Mouse (Mus musculus) hindbrain, embryonic 15.5 days (tissue): ENCODE measurements around the gene Gucy2d. TPM values are rescaled to one million over a fixed set of nuclear protein-coding genes. Genes with fewer than 3 reads are reported as not detected.

Experiments
- ATAC-seq: fragments of 200-750 bp; cut with Nextera tagmentation; 2 replicates; pipeline ENCODE4 v1.8.0; 2017; ENCODE audit warnings: low read depth, moderate number of reproducible peaks, moderate TSS enrichment; ENCODE audit not compliant: low FRiP score
- H3K27ac ChIP-seq: fragments of 300-500 bp; sonication (generic); replicated peaks from 2 replicates; pipeline ENCODE4 v1.5.1; 2015; ENCODE audit warnings: mild to moderate bottlenecking, inconsistent platforms
- H3K27me3 ChIP-seq: fragments of 300-500 bp; sonication (generic); 2 replicates; pipeline ENCODE4 v1.6.1; 2015; ENCODE audit warnings: control low read depth, inconsistent platforms
- H3K36me3 ChIP-seq: fragments of 300-500 bp; sonication (generic); 2 replicates; pipeline ENCODE4 v1.6.1; 2015; ENCODE audit warnings: control low read depth, inconsistent platforms
- H3K4me1 ChIP-seq: fragments of 300-500 bp; sonication (generic); replicated peaks from 2 replicates; pipeline ENCODE4 v1.6.1; 2015; ENCODE audit warnings: control low read depth, inconsistent platforms
- H3K4me2 ChIP-seq: fragments of 300-500 bp; sonication (generic); 2 replicates; pipeline ENCODE4 v1.6.1; 2015; ENCODE audit warnings: moderate library complexity, mild to moderate bottlenecking, inconsistent platforms
- H3K4me3 ChIP-seq: fragments of 300-500 bp; sonication (generic); 2 replicates; pipeline ENCODE4 v1.5.1; 2015; ENCODE audit warnings: mild to moderate bottlenecking, inconsistent platforms
- H3K9ac ChIP-seq: fragments of 300-500 bp; sonication (generic); 2 replicates; pipeline ENCODE4 v1.6.1; 2015; ENCODE audit warnings: inconsistent platforms
- H3K9me3 ChIP-seq: fragments of 300-500 bp; sonication (generic); 2 replicates; pipeline ENCODE4 v1.6.1; 2016; ENCODE audit warnings: control low read depth, inconsistent platforms
- WGBS: fragments of 180-500 bp; shearing (Covaris S2); methylation state at CpG from one replicate; pipeline ENCODE4 v1.1.7; 2015; 5-methylcytosine and 5-hydroxymethylcytosine counted together
- polyA plus RNA-seq: library from polyadenylated mRNA; unstranded; fragments of >200 nt; fragmentation: Nextera tagmentation; extraction: Ambion mirVana; gene quantifications from 2 replicates; pipeline ENCODE4 v1.2.1, GENCODE M21; 2015

The Gucy2d gene
- 0.13 and 0.58 TPM in 2 replicates for polyA plus RNA-seq

DNA sequence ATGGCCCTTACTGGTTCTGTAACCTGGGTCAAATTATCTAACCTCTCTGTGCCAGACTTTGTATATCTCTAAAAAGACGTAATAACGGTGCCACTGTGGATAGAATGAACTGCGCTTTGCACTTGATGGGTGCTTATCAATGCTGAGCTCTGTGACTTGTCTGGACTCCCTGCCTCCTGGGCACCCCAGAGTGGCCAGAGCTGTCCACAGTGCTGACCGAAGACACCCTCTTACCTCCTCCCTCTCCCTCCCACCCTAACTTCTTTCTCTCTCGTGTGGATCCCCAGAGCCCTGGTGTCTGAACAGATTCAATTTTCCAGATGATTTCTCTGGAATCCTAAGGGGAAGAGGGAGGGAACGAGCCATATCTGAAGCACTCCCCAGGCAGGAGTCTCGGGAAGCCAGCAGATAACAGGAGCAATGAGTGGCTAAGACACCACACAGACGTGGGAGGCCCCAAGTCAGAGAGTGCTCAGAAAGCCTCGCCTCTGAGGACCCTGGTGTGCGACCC, at the start of gene Gucy2d:
Gene Gucy2d (plus strand): TSS at position 461 of the 511 bp plus-strand sequence.
- Histone ChIP-seq H3K36me3 (no peaks in the 10 kb centered on the region), H3K27me3 (no peaks in the 10 kb centered on the region), H3K4me3 (no peak within 1 kb of the TSS), H3K4me2 (no peak within 1 kb of the TSS), H3K27ac (no peak within 1 kb of the TSS), H3K9ac (no peak within 1 kb of the TSS), H3K4me1 (no peaks in the 10 kb centered on the region), H3K9me3 (no peaks in the 10 kb centered on the region)
- no peak for ATAC-seq
- WGBS, result 46% methylated on average over 10 of the region's 10 CpGs

- H3K36me3 ChIP-seq, result no peaks in the 10 kb centered on the region
- ATAC-seq, result no peak
- H3K4me1 ChIP-seq, result peaks cover 18% of the 10 kb centered on the region
- no peak overlapping the region for H3K9ac ChIP-seq
- H3K4me3 ChIP-seq, result no peak overlapping the region
- no peak overlapping the region for H3K4me2 ChIP-seq
- no peak overlapping the region for H3K27ac ChIP-seq
- H3K27me3 ChIP-seq, result no peaks in the 10 kb centered on the region
- no peaks in the 10 kb centered on the region for H3K9me3 ChIP-seq
- 86% methylated on average over 2 of the region's 2 CpGs for WGBS
Observed at GRCm38 (mm10) chr7:98390486-98390885, 49.7 kb upstream of the Gucy2d start.

GRCm38 (mm10) chr7:98391351-98391936, 48.8 kb upstream of the Gucy2d start:
- peak; percentile 54; the same call in 1 of the 2 replicates for ATAC-seq

DNA sequence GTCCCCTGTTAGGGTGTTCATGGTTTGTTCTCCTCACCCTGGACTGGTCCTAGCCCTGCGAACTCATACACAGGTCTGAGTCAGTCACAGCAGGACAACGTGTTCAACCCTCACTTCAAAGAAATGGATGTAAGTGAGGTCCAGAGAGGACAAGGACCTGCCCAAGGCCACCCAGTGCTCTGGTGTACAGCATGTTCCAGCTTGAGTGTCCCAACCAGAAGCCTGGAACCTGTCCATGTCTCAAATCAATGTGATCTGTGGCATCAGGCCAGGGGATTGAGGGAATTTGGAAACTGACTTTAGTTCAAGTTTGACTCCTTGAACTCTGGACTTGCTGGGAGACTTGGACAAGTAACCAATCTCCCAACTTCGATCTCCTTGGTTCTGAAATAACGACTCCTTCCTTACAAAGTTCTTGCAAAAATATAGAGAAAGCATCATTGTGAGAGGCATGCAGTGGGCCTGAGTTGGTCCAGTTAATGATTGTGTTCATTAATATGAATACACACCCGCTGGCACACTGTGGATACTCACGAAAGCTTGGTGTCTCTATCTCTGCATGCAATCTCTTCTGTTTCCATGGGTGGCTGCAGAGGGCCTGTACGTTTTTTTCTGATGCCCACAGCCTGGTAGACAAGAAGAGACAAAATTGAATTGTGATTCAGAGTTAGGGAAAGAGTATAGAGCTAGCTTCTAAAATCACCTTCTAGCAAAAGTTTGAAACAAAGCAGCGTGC, 47.6 kb upstream of the Gucy2d start:
- 86% methylated on average over 8 of the region's 8 CpGs for WGBS
- Histone ChIP-seq H3K9me3 (no peaks in the 10 kb centered on the region), H3K27me3 (no peaks in the 10 kb centered on the region)

More at GRCm38 (mm10) chr7:98391351-98391936, 48.8 kb upstream of the Gucy2d start:
- Histone ChIP-seq H3K27me3 (no peaks in the 10 kb centered on the region), H3K9me3 (no peaks in the 10 kb centered on the region), H3K4me1 (peaks cover 18% of the 10 kb centered on the region), H3K36me3 (no peaks in the 10 kb centered on the region), H3K27ac (no peak overlapping the region), H3K4me2 (no peak overlapping the region), H3K4me3 (no peak overlapping the region), H3K9ac (no peak overlapping the region)
- WGBS, result 72% methylated on average over 7 of the region's 7 CpGs

DNA sequence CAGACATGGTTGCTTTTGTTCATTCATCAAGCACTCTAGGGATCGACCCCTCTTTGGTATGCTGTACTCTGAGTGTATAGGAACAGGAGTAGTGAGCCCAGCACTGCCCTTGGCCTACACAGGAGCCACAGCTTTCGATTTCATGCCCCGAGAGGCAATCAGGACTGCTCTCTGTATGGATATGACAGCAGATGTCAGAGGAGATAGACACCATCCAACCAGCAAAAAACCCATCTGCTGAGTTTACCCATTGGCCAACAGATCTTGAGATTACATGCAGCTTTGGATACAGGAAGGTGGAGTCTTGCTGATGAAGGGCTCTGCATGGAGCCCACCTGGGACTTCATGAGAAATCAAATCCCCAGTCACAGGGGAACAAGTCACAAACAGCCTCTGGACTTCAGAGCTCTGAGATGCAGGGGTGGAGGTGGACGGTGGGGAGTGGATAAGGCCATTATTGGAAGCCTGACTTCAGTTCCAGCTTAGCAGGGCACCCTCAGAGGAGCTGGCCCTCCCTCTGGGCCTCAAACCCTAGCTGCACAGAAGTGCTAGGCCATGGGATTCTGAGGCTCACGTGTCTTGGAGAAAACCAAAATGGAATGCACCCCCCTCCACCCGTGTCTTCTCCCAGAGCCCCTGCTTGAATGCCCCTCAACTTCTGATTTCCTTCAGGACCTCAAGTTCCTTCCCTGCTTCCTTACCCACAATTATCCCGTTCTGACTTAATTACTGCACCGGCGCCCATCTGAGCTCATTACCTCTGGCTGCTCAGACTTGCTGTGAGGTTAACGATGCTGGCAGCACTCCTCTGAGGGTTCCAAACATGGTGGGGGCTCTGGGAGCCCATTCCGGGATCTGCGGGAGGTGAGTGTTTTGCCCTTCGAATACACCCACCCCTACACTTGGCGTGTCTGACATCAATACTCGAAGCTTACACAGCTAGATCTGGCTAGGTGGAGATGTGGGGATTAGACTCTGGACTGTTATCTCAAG, 37.3 kb upstream of the Gucy2d start:
- H3K4me1 ChIP-seq, result peaks cover 13% of the 10 kb centered on the region; the same call in 1 of the 2 replicates
- H3K4me2 ChIP-seq, result no peak overlapping the region
- H3K9me3 ChIP-seq, result no peaks in the 10 kb centered on the region
- 43% methylated on average over 15 of the region's 15 CpGs for WGBS
- H3K36me3 ChIP-seq, result no peaks in the 10 kb centered on the region
- peak; percentile 75; the same call in 1 of the 2 replicates for ATAC-seq
- no peak overlapping the region for H3K27ac ChIP-seq
- no peak overlapping the region for H3K4me3 ChIP-seq
- no peak overlapping the region for H3K9ac ChIP-seq
- H3K27me3 ChIP-seq, result no peaks in the 10 kb centered on the region

More for the DNA sequence above, 47.6 kb upstream of the Gucy2d start:
- H3K4me2 ChIP-seq, result no peak overlapping the region
- H3K4me3 ChIP-seq, result no peak overlapping the region
- H3K27ac ChIP-seq, result no peak overlapping the region
- H3K9ac ChIP-seq, result no peak overlapping the region
- ATAC-seq, result no peak
- peaks cover 18% of the 10 kb centered on the region for H3K4me1 ChIP-seq
- H3K36me3 ChIP-seq, result no peaks in the 10 kb centered on the region

- no peak overlapping the region for H3K9ac ChIP-seq
- no peak overlapping the region for H3K4me2 ChIP-seq
- H3K36me3 ChIP-seq, result no peaks in the 10 kb centered on the region
- H3K9me3 ChIP-seq, result no peaks in the 10 kb centered on the region
- no peak overlapping the region for H3K4me3 ChIP-seq
- H3K4me1 ChIP-seq, result peaks cover 13% of the 10 kb centered on the region; the same call in 1 of the 2 replicates
- WGBS, result 45% methylated on average over 4 of the region's 4 CpGs
- peak; percentile 78; the same call in 1 of the 2 replicates for ATAC-seq
- H3K27me3 ChIP-seq, result no peaks in the 10 kb centered on the region
- H3K27ac ChIP-seq, result peak overlapping the region; percentile 46
Observed at GRCm38 (mm10) chr7:98403996-98404395, 36.2 kb upstream of the Gucy2d start.

GRCm38 (mm10) chr7:98407615-98408014, 32.6 kb upstream of the Gucy2d start:
- Histone ChIP-seq H3K4me2 (no peak overlapping the region), H3K4me1 (peaks cover 13% of the 10 kb centered on the region; the same call in 1 of the 2 replicates), H3K27ac (no peak overlapping the region), H3K9me3 (no peaks in the 10 kb centered on the region), H3K4me3 (no peak overlapping the region), H3K9ac (no peak overlapping the region), H3K36me3 (no peaks in the 10 kb centered on the region), H3K27me3 (no peaks in the 10 kb centered on the region)
- WGBS, result 83% methylated on average over 5 of the region's 5 CpGs
- no peak for ATAC-seq

GRCm38 (mm10) chr7:98413115-98413514, 27.1 kb upstream of the Gucy2d start:
- Histone ChIP-seq H3K4me2 (no peak overlapping the region), H3K27me3 (no peaks in the 10 kb centered on the region), H3K36me3 (no peaks in the 10 kb centered on the region), H3K27ac (no peak overlapping the region), H3K4me3 (no peak overlapping the region), H3K9ac (no peak overlapping the region), H3K4me1 (no peaks in the 10 kb centered on the region), H3K9me3 (no peaks in the 10 kb centered on the region)
- WGBS, result 80% methylated on average over 4 of the region's 4 CpGs
- no peak for ATAC-seq

- peaks cover 12% of the 10 kb centered on the region for H3K4me1 ChIP-seq
- no peaks in the 10 kb centered on the region for H3K27me3 ChIP-seq
- no peak overlapping the region for H3K9ac ChIP-seq
- WGBS, result 75% methylated on average over 3 of the region's 3 CpGs
- no peak for ATAC-seq
- H3K4me2 ChIP-seq, result no peak overlapping the region
- no peaks in the 10 kb centered on the region for H3K36me3 ChIP-seq
- no peak overlapping the region for H3K4me3 ChIP-seq
- H3K27ac ChIP-seq, result no peak overlapping the region
- H3K9me3 ChIP-seq, result no peaks in the 10 kb centered on the region
Observed at GRCm38 (mm10) chr7:98415550-98415949, 24.7 kb upstream of the Gucy2d start.

DNA sequence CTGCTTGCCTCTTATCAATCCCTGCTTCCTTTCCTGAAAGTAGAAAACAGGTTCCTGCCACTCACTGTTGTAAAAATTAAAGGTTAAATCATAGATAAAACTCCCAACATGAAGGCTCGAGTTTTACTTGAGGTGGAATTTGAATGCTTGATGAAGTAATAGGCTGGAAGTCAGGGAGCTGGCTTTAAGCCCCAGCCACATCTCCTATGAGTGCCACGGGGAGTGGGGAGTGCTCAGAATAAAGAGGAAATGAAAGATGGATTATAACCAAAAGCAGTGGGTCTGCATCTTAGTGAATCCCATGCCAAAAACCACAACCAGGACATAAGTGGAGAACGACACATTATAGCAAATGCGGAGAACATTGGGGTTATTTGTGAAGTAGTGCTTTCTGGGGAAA, 24.2 kb upstream of the Gucy2d start:
- H3K4me2 ChIP-seq, result no peak overlapping the region
- no peak overlapping the region for H3K4me3 ChIP-seq
- H3K27me3 ChIP-seq, result no peaks in the 10 kb centered on the region
- ATAC-seq, result no peak
- 78% methylated on average over 4 of the region's 4 CpGs for WGBS
- peaks cover 12% of the 10 kb centered on the region for H3K4me1 ChIP-seq
- no peaks in the 10 kb centered on the region for H3K36me3 ChIP-seq
- no peaks in the 10 kb centered on the region for H3K9me3 ChIP-seq
- H3K27ac ChIP-seq, result no peak overlapping the region
- no peak overlapping the region for H3K9ac ChIP-seq

DNA sequence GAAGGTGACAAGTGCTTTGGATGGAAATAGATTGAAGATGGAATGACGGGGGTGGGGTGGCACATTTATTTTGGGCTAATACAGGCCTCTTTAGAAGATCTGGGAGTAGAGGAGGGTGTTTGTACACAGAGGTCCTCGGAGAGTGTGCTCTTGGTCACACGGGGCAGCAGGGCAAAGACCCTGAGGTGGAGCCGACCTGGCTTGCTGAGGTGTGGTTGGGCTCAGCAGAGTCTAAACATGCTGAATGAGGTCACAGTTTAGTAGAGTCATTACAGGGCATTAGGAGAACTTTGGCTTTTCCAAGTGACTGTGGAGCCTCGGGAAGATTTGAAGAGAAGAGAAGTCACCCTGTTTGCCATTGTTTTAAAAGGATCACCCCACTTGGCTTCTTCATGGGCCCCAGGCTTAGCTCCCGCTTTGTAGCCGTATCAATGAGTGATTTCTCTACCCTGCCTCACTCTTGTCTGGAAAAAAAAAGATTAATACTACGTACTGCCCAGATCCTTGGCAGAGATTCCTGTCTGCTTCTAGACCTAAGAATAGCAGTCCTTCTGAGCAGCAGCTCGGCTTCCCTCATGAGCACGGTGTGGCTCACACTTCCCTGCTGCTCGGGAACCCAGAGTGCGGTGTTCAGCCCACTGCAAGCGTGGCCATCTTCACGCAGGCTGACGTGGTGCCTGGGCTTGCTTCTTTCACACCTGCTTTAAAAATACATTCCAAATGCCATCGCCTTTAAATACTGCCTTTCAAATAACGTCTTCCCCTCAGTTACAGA, 22.0 kb upstream of the Gucy2d start:
- Histone ChIP-seq H3K4me1 (peaks cover 12% of the 10 kb centered on the region), H3K27me3 (no peaks in the 10 kb centered on the region), H3K27ac (no peak overlapping the region), H3K4me3 (no peak overlapping the region), H3K36me3 (no peaks in the 10 kb centered on the region), H3K9me3 (no peaks in the 10 kb centered on the region), H3K9ac (no peak overlapping the region), H3K4me2 (no peak overlapping the region)
- ATAC-seq, result no peak
- WGBS, result 72% methylated on average over 17 of the region's 17 CpGs
